In genomic region chr5:113833316-113833947, GRCm38 (mm10) we compare ENCODE assay signal across 28 mouse cellular contexts. TPM values are rescaled to one million over a fixed set of nuclear protein-coding genes. Genes with fewer than 3 reads are reported as not detected.
DNase-seq lines count a peak whose midpoint lies in the region; ATAC-seq and TF ChIP-seq lines count a peak whose summit lies in the region.
"Had no signal": no experiment of that assay in that cellular context is flagged by ENCODE, and none has a peak within 500 bp of the region (broad histone marks: within the 10 kb centered on the region; RNA-seq: fewer than 3 reads in every experiment).

No protein-coding gene starts in this region.

- TF ChIP-seq CTCF in liver, postnatal 0 days (IDR thresholded peaks at IDR 0.05; ENCODE audit: low read depth): no peak
- no peak for TF ChIP-seq CTCF in CH12.LX (conservative IDR thresholded peaks at IDR 0.05 in 1 of 2, IDR thresholded peaks at IDR 0.05 in 1 of 2; ENCODE audit: low read depth in 2 of 2, low read length in 2 of 2)

- no peak for ATAC-seq in liver, postnatal 0 days
- ATAC-seq in liver, embryonic 12.5 days: no peak
- no peak for ATAC-seq in kidney, embryonic 16.5 days (ENCODE audit: low FRiP score, low TSS enrichment)
- ATAC-seq: forebrain, embryonic 13.5 days had no signal

- TF ChIP-seq POLR2A in CH12.LX (IDR thresholded peaks at IDR 0.05; ENCODE audit: low read depth, low read length): no peak

- H3K27ac ChIP-seq in liver, postnatal 0 days (ENCODE audit: low read depth): peak overlapping the region; percentile 83
- H3K27ac ChIP-seq in liver, embryonic 12.5 days: no peak overlapping the region
- peak overlapping the region; percentile 27; the same call in 1 of the 2 replicates for H3K27ac ChIP-seq in CH12.LX (ENCODE audit: insufficient read depth, low read depth)
- H3K27ac ChIP-seq in kidney, embryonic 16.5 days (ENCODE audit: low read length): no peak overlapping the region
- H3K27ac ChIP-seq: forebrain, embryonic 13.5 days; hindbrain, embryonic 12.5 days; kidney, postnatal 0 days; limb, embryonic 10.5 days; limb, embryonic 15.5 days; liver, embryonic 14.5 days had no signal

- peaks cover 4% of the 10 kb centered on the region; the same call in 1 of the 2 replicates for H3K4me1 ChIP-seq in liver, postnatal 0 days (ENCODE audit: insufficient read depth)
- peaks cover 29% of the 10 kb centered on the region for H3K4me1 ChIP-seq in liver, embryonic 12.5 days
- H3K4me1 ChIP-seq in CH12.LX (ENCODE audit: control insufficient read depth in 1 of 2, insufficient read depth in 2 of 2): peaks cover 20 to 72% of the 10 kb centered on the region in 2 experiments
- peaks cover 3% of the 10 kb centered on the region; the same call in 1 of the 2 replicates for H3K4me1 ChIP-seq in kidney, embryonic 16.5 days (ENCODE audit: insufficient read depth, low read length)

- no peak for DNase-seq in liver, postnatal 0 days
- no peak for DNase-seq in CH12.LX (ENCODE audit: extremely low read depth)
- peak; percentile 53 to 63 for DNase-seq in natural killer cell, adult 2 months (ENCODE audit: low spot score in 2 of 2)
- DNase-seq in thymus, postnatal 36 days: peak; percentile 47 to 65
- DNase-seq in embryo, embryonic 10 days (ENCODE audit: low spot score): no peak
- DNase-seq in MN1 (ENCODE audit: low spot score): no peak
- DNase-seq: cerebellum, adult 8-10 months; cerebellum, postnatal 25 days; gastrocnemius, postnatal 25 days; heart, adult 11 months; heart, postnatal 36 days; kidney, adult 11 months; layer of hippocampus, adult 9-11 months; lung, embryonic 14.5 days; lung, postnatal 14 days; midbrain, embryonic 14.5 days; spleen, adult 18-20 months had no signal

- H3K27me3 ChIP-seq in liver, postnatal 0 days (ENCODE audit: insufficient read depth, low read length): no peaks in the 10 kb centered on the region
- H3K27me3 ChIP-seq in liver, embryonic 12.5 days (replicated peaks): no peaks in the 10 kb centered on the region
- no peaks in the 10 kb centered on the region for H3K27me3 ChIP-seq in CH12.LX (replicated peaks)
- H3K27me3 ChIP-seq in kidney, embryonic 16.5 days (ENCODE audit: insufficient read depth, low read length): no peaks in the 10 kb centered on the region
- H3K27me3 ChIP-seq: forebrain, embryonic 13.5 days; hindbrain, embryonic 12.5 days; limb, embryonic 15.5 days had no signal

- TF ChIP-seq EP300 in liver, postnatal 0 days (IDR thresholded peaks at IDR 0.05; ENCODE audit: low read depth): no peak
- no peak for TF ChIP-seq EP300 in CH12.LX (IDR thresholded peaks at IDR 0.05; ENCODE audit: low read length)

- no peaks in the 10 kb centered on the region for H3K79me2 ChIP-seq in CH12.LX (replicated peaks; ENCODE audit: control insufficient read depth, extremely low read depth, insufficient read depth, poor library complexity, severe bottlenecking)

- WGBS in liver, postnatal 0 days (ENCODE audit: insufficient replicate concordance): 50% methylated on average over 16 of the region's 16 CpGs
- WGBS in liver, embryonic 12.5 days (ENCODE audit: insufficient replicate concordance): 38% methylated on average over 16 of the region's 16 CpGs
- 56% methylated on average over 16 of the region's 16 CpGs for WGBS in kidney, embryonic 16.5 days

- no peak for TF ChIP-seq RAD21 in CH12.LX (IDR thresholded peaks at IDR 0.05; ENCODE audit: low read depth, low read length)

- no peak overlapping the region for H3K4me3 ChIP-seq in liver, postnatal 0 days (ENCODE audit: low read depth, low read length)
- H3K4me3 ChIP-seq in liver, embryonic 12.5 days: no peak overlapping the region
- no peak overlapping the region for H3K4me3 ChIP-seq in CH12.LX (replicated peaks in 1 of 3; ENCODE audit: low read depth in 2 of 3, low read length in 2 of 3, poor library complexity in 1 of 3)
- no peak overlapping the region for H3K4me3 ChIP-seq in kidney, embryonic 16.5 days (ENCODE audit: low read length)
- H3K4me3 ChIP-seq: forebrain, embryonic 13.5 days; hindbrain, embryonic 12.5 days; limb, embryonic 10.5 days; limb, embryonic 15.5 days had no signal

- no peaks in the 10 kb centered on the region for H3K9me3 ChIP-seq in liver, postnatal 0 days (ENCODE audit: low read length)
- H3K9me3 ChIP-seq in liver, embryonic 12.5 days (replicated peaks): no peaks in the 10 kb centered on the region
- H3K9me3 ChIP-seq in CH12.LX (replicated peaks; ENCODE audit: low read length): no peaks in the 10 kb centered on the region
- no peaks in the 10 kb centered on the region for H3K9me3 ChIP-seq in kidney, embryonic 16.5 days (ENCODE audit: low read length)
- H3K9me3 ChIP-seq: forebrain, embryonic 13.5 days; hindbrain, embryonic 12.5 days; limb, embryonic 10.5 days; limb, embryonic 15.5 days had no signal

- H3K9ac ChIP-seq in liver, postnatal 0 days (replicated peaks): no peak overlapping the region
- H3K9ac ChIP-seq in liver, embryonic 12.5 days: no peak overlapping the region
- no peak overlapping the region for H3K9ac ChIP-seq in CH12.LX (ENCODE audit: insufficient read depth, low read depth)
- H3K9ac ChIP-seq in kidney, embryonic 16.5 days (replicated peaks; ENCODE audit: low read length): no peak overlapping the region
- H3K9ac ChIP-seq: forebrain, embryonic 13.5 days; hindbrain, embryonic 12.5 days; limb, embryonic 15.5 days; liver, embryonic 14.5 days; lung, embryonic 14.5 days had no signal

- no peaks in the 10 kb centered on the region for H3K36me3 ChIP-seq in liver, postnatal 0 days (replicated peaks; ENCODE audit: insufficient read depth, low read length)
- H3K36me3 ChIP-seq in liver, embryonic 12.5 days: no peaks in the 10 kb centered on the region
- H3K36me3 ChIP-seq in CH12.LX (replicated peaks in 1 of 2; ENCODE audit: control insufficient read depth in 1 of 2, insufficient read depth in 1 of 2, low read length in 1 of 2): peaks cover 0 to 7% of the 10 kb centered on the region in 2 experiments
- H3K36me3 ChIP-seq in kidney, embryonic 16.5 days (ENCODE audit: insufficient read depth, low read length): no peaks in the 10 kb centered on the region
- H3K36me3 ChIP-seq: hindbrain, embryonic 12.5 days; limb, embryonic 10.5 days; limb, embryonic 15.5 days had no signal

- H3K4me2 ChIP-seq in liver, postnatal 0 days (ENCODE audit: low read depth, low read length): no peak overlapping the region
- no peak overlapping the region for H3K4me2 ChIP-seq in liver, embryonic 12.5 days
- H3K4me2 ChIP-seq in CH12.LX (ENCODE audit: insufficient read depth, low read depth, poor library complexity, severe bottlenecking): no peak overlapping the region
- H3K4me2 ChIP-seq in kidney, embryonic 16.5 days (replicated peaks; ENCODE audit: low read depth, low read length): no peak overlapping the region
- H3K4me2 ChIP-seq: forebrain, embryonic 13.5 days; heart, embryonic 11.5 days; hindbrain, embryonic 12.5 days; limb, embryonic 15.5 days; lung, embryonic 14.5 days had no signal

- in situ Hi-C loops in CH12.LX (cut with MboI; ENCODE audit: low pct_ligation_motif_present, low pct_unique_long_range_greater_than_20kb, low sequenced_read_pairs): loop anchor here (10.0 kb wide), 1 partner anchor 59 kb away; the partner anchor contains the start of genes Iscu and Sart3

- dilution Hi-C loops in CH12.LX (cut with MboI; ENCODE audit: extremely low pct_ligation_motif_present, extremely low pct_unique_long_range_greater_than_20kb, low sequenced_read_pairs): no loop called here

TF ChIP-seq in CH12.LX, 34 proteins besides CTCF, POLR2A, EP300 and RAD21:
- 0 out of 2 replicates have a peak, but pooled peaks have one; percentile 32 for TF ChIP-seq CHD2 (IDR thresholded peaks at IDR 0.05; ENCODE audit: low read length)
- TF ChIP-seq BHLHE40 (IDR thresholded peaks at IDR 0.05; ENCODE audit: low read depth, low read length): peak; percentile 75
- TF ChIP-seq ETS1 (conservative IDR thresholded peaks at IDR 0.05; ENCODE audit: low read depth, low read length): peak; percentile 62
- TF ChIP-seq E2F4 (IDR thresholded peaks at IDR 0.05; ENCODE audit: insufficient replicate concordance, low read depth, low read length): no peak

RNA-seq across cellular contexts. Expression of gene Selplg, which starts 1.0 kb away (rescaled TPM):
- polyA plus RNA-seq in liver, postnatal 0 days (2015; fragmentation: Nextera tagmentation; extraction: Ambion mirVana): 18.9 and 21.5 TPM in 2 replicates
- polyA plus RNA-seq in liver, embryonic 12.5 days (2016; fragmentation: Nextera tagmentation; extraction: Ambion mirVana): 10.8 and 11.6 TPM in 2 replicates
- total RNA-seq in CH12.LX (2012; rRNA removed) (50.5 and 58.5 TPM in 2 replicates), CH12.LX (2014; rRNA removed) (27.9 and 29.4 TPM in 2 replicates)
- 34.2 and 41.6 TPM in 2 replicates for polyA plus RNA-seq in CH12.LX (2012; ENCODE audit: insufficient read length, low read depth)
- 2.4 TPM in 2 replicates for polyA plus RNA-seq in kidney, embryonic 16.5 days (2015; fragmentation: Nextera tagmentation; extraction: Ambion mirVana)

RNA-seq across cellular contexts. Expression of gene Tmem119, which starts 33.1 kb away (rescaled TPM):
- polyA plus RNA-seq in liver, postnatal 0 days (2015; fragmentation: Nextera tagmentation; extraction: Ambion mirVana): 3.2 and 3.4 TPM in 2 replicates
- polyA plus RNA-seq in liver, embryonic 12.5 days (2016; fragmentation: Nextera tagmentation; extraction: Ambion mirVana): 7.2 and 9.8 TPM in 2 replicates
- total RNA-seq in CH12.LX (2012; rRNA removed): 0.30 and 0.46 TPM in 2 replicates
- total RNA-seq in CH12.LX (2014; rRNA removed): 0.55 and 1.0 TPM in 2 replicates
- 0.97 and 1.5 TPM in 2 replicates for polyA plus RNA-seq in CH12.LX (2012; ENCODE audit: insufficient read length, low read depth)
- polyA plus RNA-seq in kidney, embryonic 16.5 days (2015; fragmentation: Nextera tagmentation; extraction: Ambion mirVana): 46.1 and 51.7 TPM in 2 replicates
- total RNA-seq: MEL; monocyte, adult 5-6 weeks had no signal

Comparison
In these comparisons a context has a peak if more than half of its experiments do, and no peak if none do; other contexts are left out.
1. H3K27ac ChIP-seq: peak in liver, postnatal 0 days (single experiment) and CH12.LX (single experiment); none in liver, embryonic 12.5 days (single experiment) and kidney, embryonic 16.5 days (single experiment).
2. DNase-seq: peak in natural killer cell, adult 2 months (2 of 2) and thymus, postnatal 36 days (2 of 2); none in liver, postnatal 0 days (single experiment), CH12.LX (single experiment), embryo, embryonic 10 days (single experiment) and MN1 (single experiment).